Mouse (Mus musculus) lung, postnatal 4 days (tissue): ENCODE measurements at regions not wholly inside any gene's neighbourhood (a gene's known extent, or its start where the extent isn't known, plus 50 kb on each side); places are given as distances from the start of the nearest gene placed in this dataset.

Experiments
- DNase-seq, 2 experiments: peaks; one replicate each; pipeline ENCODE4 v3.0.0; 2021

GRCm38 (mm10) chr17:81180813-81181424, 116.0 kb upstream of the Thumpd2 start:
- no peak for DNase-seq

- no peak for DNase-seq
Observed at GRCm38 (mm10) chr17:81176306-81176705, 111.4 kb upstream of the Thumpd2 start.

- DNase-seq: no peak
Observed at GRCm38 (mm10) chr17:81175877-81176276, 111.0 kb upstream of the Thumpd2 start.

- no peak for DNase-seq
Observed at GRCm38 (mm10) chr17:81172943-81173342, 108.1 kb upstream of the Thumpd2 start.

GRCm38 (mm10) chr17:81169118-81169517, 104.2 kb upstream of the Thumpd2 start:
- DNase-seq: no peak

- no peak for DNase-seq
Observed at GRCm38 (mm10) chr17:81150730-81151129, 85.8 kb upstream of the Thumpd2 start.

GRCm38 (mm10) chr17:81134702-81135101, 69.8 kb upstream of the Thumpd2 start:
- DNase-seq: no peak

- DNase-seq: no peak
Observed at GRCm38 (mm10) chr17:81133227-81133626, 68.3 kb upstream of the Thumpd2 start.
